8 mouse cellular contexts compared by ENCODE assay signal in genomic region chr2:122378421-122379291, GRCm38 (mm10). TPM values are rescaled to one million over a fixed set of nuclear protein-coding genes. Genes with fewer than 3 reads are reported as not detected.
DNase-seq lines count a peak whose midpoint lies in the region; ATAC-seq and TF ChIP-seq lines count a peak whose summit lies in the region.

No protein-coding gene starts in this region.

- no peaks in the 10 kb centered on the region for H3K27me3 ChIP-seq in lung, embryonic 16.5 days (ENCODE audit: control insufficient read depth, insufficient read depth, low read depth, low read length)
- no peaks in the 10 kb centered on the region for H3K27me3 ChIP-seq in stomach, postnatal 0 days (ENCODE audit: control insufficient read depth, insufficient read depth, low read length)

- H3K36me3 ChIP-seq in lung, embryonic 16.5 days (ENCODE audit: control insufficient read depth, insufficient read depth, low read length): no peaks in the 10 kb centered on the region
- H3K36me3 ChIP-seq in stomach, postnatal 0 days (ENCODE audit: control insufficient read depth, insufficient read depth, low read length): no peaks in the 10 kb centered on the region

- no peak for DNase-seq in left cerebral cortex, adult 2 months (ENCODE audit: extremely low spot score in 1 of 2, low spot score in 2 of 2)
- no peak for DNase-seq in left cerebral cortex, adult 18-20 months (ENCODE audit: low spot score in 2 of 2)
- DNase-seq in c-Kit-positive CD71-positive TER-119-positive erythroid progenitor cells, embryonic 14.5 days (ENCODE audit: low spot score): peak; percentile 57
- peak; percentile 65 for DNase-seq in forelimb bud, embryonic 11.5 days (ENCODE audit: low read depth, low spot score)
- DNase-seq in kidney, adult 8-10 months: peak; percentile 61 to 78
- no peak for DNase-seq in stomach, postnatal 0 days (ENCODE audit: low spot score)
- no peak for DNase-seq in gastrocnemius, adult 8-10 months (ENCODE audit: low spot score in 2 of 2)

- H3K4me1 ChIP-seq in lung, embryonic 16.5 days (replicated peaks; ENCODE audit: control insufficient read depth, insufficient read depth, low read length): peaks cover 4% of the 10 kb centered on the region
- H3K4me1 ChIP-seq in stomach, postnatal 0 days (replicated peaks; ENCODE audit: control insufficient read depth, insufficient read depth): no peaks in the 10 kb centered on the region

- peak overlapping the region; percentile 70 for H3K4me3 ChIP-seq in left cerebral cortex, adult 2 months
- peak overlapping the region; percentile 74 for H3K4me3 ChIP-seq in lung, embryonic 16.5 days (ENCODE audit: low read length)
- H3K4me3 ChIP-seq in stomach, postnatal 0 days (ENCODE audit: low read depth, low read length): peak overlapping the region; percentile 58

- H3K27ac ChIP-seq in left cerebral cortex, adult 2 months: peak overlapping the region; percentile 97; the same call in 1 of the 2 replicates
- H3K27ac ChIP-seq in lung, embryonic 16.5 days (ENCODE audit: low read length): peak overlapping the region; percentile 52; the same call in 1 of the 2 replicates
- H3K27ac ChIP-seq in stomach, postnatal 0 days (replicated peaks): peak overlapping the region; percentile 88; the same call in 1 of the 2 replicates

- peak; percentile 72 for TF ChIP-seq CTCF in left cerebral cortex, adult 2 months (IDR thresholded peaks at IDR 0.05)
- peak; percentile 79 for TF ChIP-seq CTCF in stomach, postnatal 0 days (IDR thresholded peaks at IDR 0.05; ENCODE audit: low read depth)

- peak overlapping the region; percentile 59 for H3K4me2 ChIP-seq in lung, embryonic 16.5 days (ENCODE audit: low read depth, low read length)
- H3K4me2 ChIP-seq in stomach, postnatal 0 days (replicated peaks; ENCODE audit: low read depth): peak overlapping the region; percentile 43

- WGBS in lung, embryonic 16.5 days: 14% methylated on average over 8 of the region's 8 CpGs
- 19% methylated on average over 8 of the region's 8 CpGs for WGBS in stomach, postnatal 0 days

- ATAC-seq in lung, embryonic 16.5 days (ENCODE audit: low read depth): no peak
- no peak for ATAC-seq in stomach, postnatal 0 days (ENCODE audit: low FRiP score, low TSS enrichment)

- no peaks in the 10 kb centered on the region for H3K9me3 ChIP-seq in lung, embryonic 16.5 days (ENCODE audit: control insufficient read depth, low read length)
- H3K9me3 ChIP-seq in stomach, postnatal 0 days (ENCODE audit: control insufficient read depth, low read length): no peaks in the 10 kb centered on the region

- no peak overlapping the region for H3K9ac ChIP-seq in lung, embryonic 16.5 days (ENCODE audit: low read length)
- 0 out of 2 replicates have a peak overlapping the region, but pooled peaks have one; percentile 13 for H3K9ac ChIP-seq in stomach, postnatal 0 days (ENCODE audit: low read length)

- intact Hi-C loops in left cerebral cortex, adult 2 months (cut with DNase I): loop anchor here (1.0 to 5.0 kb wide), 6 partner anchors 30 to 324 kb away; partner anchors contain the start of genes Gatm, Slc30a4 and Sord

- TF ChIP-seq EP300 in stomach, postnatal 0 days (optimal IDR thresholded peaks at IDR 0.05): no peak

RNA-seq across cellular contexts. Expression of gene Shf, which starts 9.7 kb away (rescaled TPM):
- 10 to 100 TPM; 70.3 to 78.4 TPM for total RNA-seq in left cerebral cortex, adult 2 months (2021)
- total RNA-seq in left cerebral cortex, adult 18-20 months (2021): 10 to 100 TPM; 70.5 to 76.1 TPM
- 2.5 and 2.9 TPM in 2 replicates for polyA plus RNA-seq in lung, embryonic 16.5 days (2015; fragmentation: Nextera tagmentation; extraction: Ambion mirVana)
- polyA plus RNA-seq in stomach, postnatal 0 days (2015; fragmentation: Nextera tagmentation; extraction: Ambion mirVana): 1.6 and 1.7 TPM in 2 replicates
- 1 to 10 TPM; 1.3 to 1.9 (median 1.4) TPM for total RNA-seq in gastrocnemius, adult 8-10 months (2022)

RNA-seq across cellular contexts. Expression of gene Slc28a2, which starts 47.6 kb away (rescaled TPM):
- under 1 TPM in 1 of 2 experiments, not detected in 1; 0.12 TPM for total RNA-seq in left cerebral cortex, adult 2 months (2021)
- total RNA-seq in left cerebral cortex, adult 18-20 months (2021): under 1 TPM; 0.26 to 0.30 TPM
- polyA plus RNA-seq in lung, embryonic 16.5 days (2015; fragmentation: Nextera tagmentation; extraction: Ambion mirVana): 0.14 and 0.24 TPM in 2 replicates
- 10.6 and 12.9 TPM in 2 replicates for polyA plus RNA-seq in stomach, postnatal 0 days (2015; fragmentation: Nextera tagmentation; extraction: Ambion mirVana)
- 1 to 10 TPM; 4.6 to 5.7 (median 5.2) TPM for total RNA-seq in gastrocnemius, adult 8-10 months (2022)

Comparison
In these comparisons a context has a peak if more than half of its experiments do, and no peak if none do; other contexts are left out.
1. DNase-seq: peak in c-Kit-positive CD71-positive TER-119-positive erythroid progenitor cells, embryonic 14.5 days (single experiment), forelimb bud, embryonic 11.5 days (single experiment) and kidney, adult 8-10 months (2 of 2); none in left cerebral cortex, adult 2 months (0 of 2), left cerebral cortex, adult 18-20 months (0 of 2), stomach, postnatal 0 days (single experiment) and gastrocnemius, adult 8-10 months (0 of 2).
2. RNA of gene Shf, which starts 9.7 kb away (total RNA-seq): 70.3 to 78.4 TPM in left cerebral cortex, adult 2 months and 70.5 to 76.1 TPM in left cerebral cortex, adult 18-20 months; 1.3 to 1.9 TPM in gastrocnemius, adult 8-10 months; every median in the first group is over 10 times any median in the second.
3. RNA of gene Slc28a2, which starts 47.6 kb away (total RNA-seq): 4.6 to 5.7 TPM in gastrocnemius, adult 8-10 months; 0.26 to 0.30 TPM in left cerebral cortex, adult 18-20 months and 0.12 TPM in left cerebral cortex, adult 2 months; every median in the first group is over 4 times any median in the second.
4. Peak in every context shown above with its lines, with median percentiles within 50 percentile points of each other: H3K27ac ChIP-seq and H3K4me3 ChIP-seq.